Mouse (Mus musculus) liver, embryonic 13.5 days (tissue): ENCODE measurements at regions not wholly inside any gene's neighbourhood (a gene's known extent, or its start where the extent isn't known, plus 50 kb on each side); places are given as distances from the start of the nearest gene placed in this dataset.

Experiments used
- ATAC-seq: fragments of 200-750 bp; cut with Nextera tagmentation; 2 replicates; pipeline ENCODE4 v1.8.0; 2017; ENCODE audit warnings: low read depth, mild to moderate bottlenecking, moderate number of reproducible peaks, moderate library complexity
- DNase-seq: peaks from one replicate; pipeline ENCODE4 v3.0.0; 2022
- H3K27ac ChIP-seq: fragments of 300-500 bp; sonication (generic); 2 replicates; pipeline ENCODE4 v1.5.1; 2015; ENCODE audit warnings: moderate library complexity, mild to moderate bottlenecking, inconsistent platforms
- H3K27me3 ChIP-seq: fragments of 300-500 bp; sonication (generic); 2 replicates; pipeline ENCODE4 v1.6.1; 2015; ENCODE audit warnings: mild to moderate bottlenecking, inconsistent platforms
- H3K36me3 ChIP-seq: fragments of 300-500 bp; sonication (generic); 2 replicates; pipeline ENCODE4 v1.6.1; 2015; ENCODE audit warnings: mild to moderate bottlenecking, inconsistent platforms
- H3K4me1 ChIP-seq: fragments of 300-500 bp; sonication (generic); replicated peaks from 2 replicates; pipeline ENCODE4 v1.6.1; 2015; ENCODE audit warnings: inconsistent platforms
- H3K4me2 ChIP-seq: fragments of 300-500 bp; sonication (generic); 2 replicates; pipeline ENCODE4 v1.6.1; 2015; ENCODE audit warnings: inconsistent platforms, mild to moderate bottlenecking, moderate library complexity
- H3K4me3 ChIP-seq: fragments of 300-500 bp; sonication (generic); replicated peaks from 2 replicates; pipeline ENCODE4 v1.5.1; 2015; ENCODE audit warnings: mild to moderate bottlenecking, inconsistent platforms
- H3K9ac ChIP-seq: fragments of 300-500 bp; sonication (generic); 2 replicates; pipeline ENCODE4 v1.6.1; 2015; ENCODE audit warnings: mild to moderate bottlenecking, inconsistent platforms
- H3K9me3 ChIP-seq: fragments of 300-500 bp; sonication (generic); replicated peaks from 2 replicates; pipeline ENCODE4 v1.6.1; 2016; ENCODE audit warnings: inconsistent platforms
- WGBS: fragments of 180-500 bp; shearing (Covaris S2); methylation state at CpG from one replicate; pipeline ENCODE4 v1.1.7; 2015; ENCODE audit not compliant: insufficient replicate concordance; 5-methylcytosine and 5-hydroxymethylcytosine counted together

- no peaks in the 10 kb centered on the region for H3K9me3 ChIP-seq
- H3K4me3 ChIP-seq = no peak overlapping the region
- ATAC-seq (no peak), DNase-seq (no peak)
- 75% methylated on average over 9 of the region's 9 CpGs for WGBS
- H3K4me2 ChIP-seq = no peak overlapping the region
- H3K27ac ChIP-seq = no peak overlapping the region
- H3K4me1 ChIP-seq = no peaks in the 10 kb centered on the region
- no peaks in the 10 kb centered on the region for H3K36me3 ChIP-seq
- H3K9ac ChIP-seq = no peak overlapping the region
- no peaks in the 10 kb centered on the region for H3K27me3 ChIP-seq
Observed at GRCm38 (mm10) chr11:113074328-113074727, 292.3 kb downstream of the Sox9 start.

DNA sequence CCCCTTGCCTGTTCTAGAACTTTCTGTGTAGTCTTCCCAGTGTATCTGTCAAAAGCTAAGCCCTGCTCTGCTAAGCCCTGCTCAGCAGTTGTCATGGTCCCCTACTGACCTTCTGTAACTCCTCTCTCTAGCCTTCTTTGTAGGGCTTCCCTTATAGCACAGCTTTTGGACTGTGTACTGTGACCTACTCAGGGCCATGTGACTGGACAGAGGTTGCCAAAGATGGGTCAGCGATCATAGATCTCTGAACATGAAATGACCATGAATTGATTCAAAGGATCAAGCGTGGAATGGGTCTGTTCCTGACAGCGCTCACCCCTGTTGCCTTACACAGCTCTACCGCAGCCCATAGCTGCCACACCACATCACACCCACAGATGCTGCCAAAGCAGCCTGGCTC is 294.3 kb downstream of the Sox9 start:
- H3K4me3 ChIP-seq = no peak overlapping the region
- no peak for ATAC-seq
- 73% methylated on average over 4 of the region's 4 CpGs for WGBS
- no peak overlapping the region for H3K4me2 ChIP-seq
- H3K9me3 ChIP-seq = no peaks in the 10 kb centered on the region
- H3K36me3 ChIP-seq = no peaks in the 10 kb centered on the region
- DNase-seq = no peak
- H3K27me3 ChIP-seq = no peaks in the 10 kb centered on the region
- no peak overlapping the region for H3K9ac ChIP-seq
- no peaks in the 10 kb centered on the region for H3K4me1 ChIP-seq
- no peak overlapping the region for H3K27ac ChIP-seq

- Histone ChIP-seq H3K27ac (no peak overlapping the region), H3K4me2 (no peak overlapping the region), H3K9ac (no peak overlapping the region), H3K4me1 (no peaks in the 10 kb centered on the region), H3K4me3 (no peak overlapping the region), H3K27me3 (no peaks in the 10 kb centered on the region), H3K36me3 (no peaks in the 10 kb centered on the region), H3K9me3 (no peaks in the 10 kb centered on the region)
- ATAC-seq (no peak), DNase-seq (no peak)
- 67% methylated on average over 2 of the region's 2 CpGs for WGBS
Observed at GRCm38 (mm10) chr11:113080311-113080710, 298.3 kb downstream of the Sox9 start.

GRCm38 (mm10) chr11:113084442-113084841 is 302.4 kb downstream of the Sox9 start:
- Histone ChIP-seq H3K9ac (no peak overlapping the region), H3K4me1 (0 out of 2 replicates have a peak, but pooled peaks cover 4% of the 10 kb centered on the region), H3K9me3 (no peaks in the 10 kb centered on the region), H3K4me3 (no peak overlapping the region), H3K27ac (no peak overlapping the region), H3K36me3 (no peaks in the 10 kb centered on the region), H3K27me3 (no peaks in the 10 kb centered on the region), H3K4me2 (no peak overlapping the region)
- 72% methylated on average over 6 of the region's 6 CpGs for WGBS
- DNase-seq = no peak
- no peak for ATAC-seq

GRCm38 (mm10) chr11:113085556-113085955 is 303.5 kb downstream of the Sox9 start:
- ATAC-seq = no peak
- 81% methylated on average over 9 of the region's 9 CpGs for WGBS

DNA sequence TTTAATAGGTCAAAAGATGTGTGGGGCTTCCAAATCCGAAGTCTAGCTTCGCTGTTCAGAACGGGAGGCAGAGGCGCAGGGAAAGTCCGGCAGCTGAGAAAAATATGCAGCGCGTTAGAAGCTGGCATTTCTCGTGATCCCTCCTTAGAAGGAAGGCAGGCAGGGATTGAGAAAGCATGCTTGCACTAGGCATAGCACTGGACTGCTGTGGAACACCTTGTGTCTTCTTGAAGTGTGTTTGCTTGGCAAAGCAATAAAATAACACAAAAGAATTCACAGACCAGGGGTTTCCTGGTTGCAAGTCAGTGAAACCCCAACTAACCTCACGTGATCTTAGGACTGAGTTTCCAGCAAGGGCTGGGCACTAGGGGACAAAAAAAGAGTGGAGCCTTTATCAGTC is 305.1 kb downstream of the Sox9 start:
- no peak overlapping the region for H3K27ac ChIP-seq
- no peak for DNase-seq
- H3K4me3 ChIP-seq = no peak overlapping the region
- no peak overlapping the region for H3K9ac ChIP-seq
- ATAC-seq = no peak
- H3K4me1 ChIP-seq = 0 out of 2 replicates have a peak, but pooled peaks cover 4% of the 10 kb centered on the region
- H3K4me2 ChIP-seq = no peak overlapping the region
- H3K9me3 ChIP-seq = no peaks in the 10 kb centered on the region
- H3K27me3 ChIP-seq = no peaks in the 10 kb centered on the region
- WGBS = 62% methylated on average over 9 of the region's 9 CpGs
- H3K36me3 ChIP-seq = no peaks in the 10 kb centered on the region

More at GRCm38 (mm10) chr11:113085556-113085955, 303.5 kb downstream of the Sox9 start:
- 0 out of 2 replicates have a peak, but pooled peaks cover 4% of the 10 kb centered on the region for H3K4me1 ChIP-seq
- no peaks in the 10 kb centered on the region for H3K36me3 ChIP-seq
- no peak overlapping the region for H3K4me3 ChIP-seq
- H3K4me2 ChIP-seq = no peak overlapping the region
- DNase-seq = no peak
- H3K27ac ChIP-seq = no peak overlapping the region
- H3K27me3 ChIP-seq = no peaks in the 10 kb centered on the region
- H3K9ac ChIP-seq = no peak overlapping the region
- no peaks in the 10 kb centered on the region for H3K9me3 ChIP-seq

DNA sequence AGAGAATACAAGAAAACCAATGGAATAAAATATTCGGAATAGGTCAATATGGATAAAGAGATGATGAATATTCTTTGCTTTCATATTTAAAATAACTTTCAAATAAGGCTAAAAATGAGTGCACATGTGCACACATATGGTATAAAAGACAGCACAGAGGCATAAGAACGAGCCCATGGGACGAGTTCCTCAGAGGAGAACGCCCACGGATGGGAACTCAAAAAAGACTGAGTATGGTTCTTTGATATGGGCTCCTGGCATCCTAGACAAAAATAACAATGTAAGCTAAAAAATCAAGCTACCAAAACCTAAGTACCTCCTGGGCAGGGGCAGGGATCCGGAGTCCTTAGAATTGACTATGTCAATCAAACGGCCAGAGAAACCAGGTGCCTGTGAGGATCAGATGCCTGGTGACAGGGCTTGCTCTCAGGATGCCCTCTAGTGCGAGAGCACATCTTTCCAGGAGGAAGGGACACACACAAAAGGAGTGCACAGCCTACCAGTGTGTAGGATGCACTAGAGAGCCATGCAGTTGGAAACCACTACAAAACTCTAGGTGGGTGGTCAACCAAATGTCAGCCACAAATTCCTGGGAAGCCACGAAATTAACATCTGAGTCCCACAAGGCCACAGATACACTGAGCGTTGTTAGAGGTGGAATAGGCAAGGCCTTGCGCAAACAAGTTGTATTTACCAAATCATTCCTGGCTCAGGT is 307.8 kb downstream of the Sox9 start:
- 65% methylated on average over 11 of the region's 11 CpGs for WGBS
- Histone ChIP-seq H3K9ac (no peak overlapping the region), H3K27ac (no peak overlapping the region), H3K4me3 (no peak overlapping the region), H3K9me3 (no peaks in the 10 kb centered on the region), H3K36me3 (no peaks in the 10 kb centered on the region), H3K27me3 (no peaks in the 10 kb centered on the region), H3K4me2 (no peak overlapping the region), H3K4me1 (0 out of 2 replicates have a peak, but pooled peaks cover 4% of the 10 kb centered on the region)
- ATAC-seq (no peak), DNase-seq (no peak)

GRCm38 (mm10) chr11:113091901-113092568 is 310.0 kb downstream of the Sox9 start:
- Histone ChIP-seq H3K27me3 (no peaks in the 10 kb centered on the region), H3K9me3 (no peaks in the 10 kb centered on the region), H3K4me2 (no peak overlapping the region), H3K9ac (no peak overlapping the region), H3K4me3 (no peak overlapping the region), H3K36me3 (no peaks in the 10 kb centered on the region), H3K27ac (no peak overlapping the region), H3K4me1 (no peaks in the 10 kb centered on the region)
- 59% methylated on average over 8 of the region's 8 CpGs for WGBS
- ATAC-seq = no peak
- no peak for DNase-seq

- ATAC-seq (no peak), DNase-seq (no peak)
- Histone ChIP-seq H3K9ac (no peak overlapping the region), H3K9me3 (no peaks in the 10 kb centered on the region), H3K4me2 (no peak overlapping the region), H3K27ac (no peak overlapping the region), H3K27me3 (no peaks in the 10 kb centered on the region), H3K4me3 (no peak overlapping the region), H3K4me1 (no peaks in the 10 kb centered on the region), H3K36me3 (no peaks in the 10 kb centered on the region)
- WGBS = 83% methylated on average over 13 of the region's 13 CpGs
Observed at GRCm38 (mm10) chr11:113093895-113094445, 311.9 kb downstream of the Sox9 start.

- Histone ChIP-seq H3K4me2 (no peak overlapping the region), H3K36me3 (no peaks in the 10 kb centered on the region), H3K27me3 (no peaks in the 10 kb centered on the region), H3K4me3 (no peak overlapping the region), H3K4me1 (no peaks in the 10 kb centered on the region), H3K9ac (no peak overlapping the region), H3K27ac (no peak overlapping the region), H3K9me3 (no peaks in the 10 kb centered on the region)
- 55% methylated on average over 8 of the region's 8 CpGs for WGBS
- ATAC-seq (no peak), DNase-seq (no peak)
Observed at GRCm38 (mm10) chr11:113095625-113096024, 313.6 kb downstream of the Sox9 start.

DNA sequence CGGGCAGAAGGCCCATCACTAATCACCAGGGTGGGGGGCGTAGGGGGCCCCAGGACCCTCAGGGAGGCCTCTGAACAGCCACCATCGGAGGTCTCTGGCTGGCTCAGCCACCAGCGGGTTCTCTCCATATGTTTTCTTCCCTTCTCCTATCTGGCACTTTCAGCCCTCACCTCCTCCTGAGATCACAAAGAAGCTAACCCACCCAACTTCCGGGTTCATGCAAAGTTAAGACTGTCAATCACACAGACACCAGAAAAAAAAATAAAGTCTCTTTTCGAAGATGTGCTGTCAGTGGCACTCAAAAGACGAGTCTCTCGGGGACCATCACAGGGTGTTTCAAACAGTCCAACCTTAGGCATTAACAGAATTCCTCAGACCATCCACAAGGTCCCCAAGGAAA is 314.2 kb downstream of the Sox9 start:
- no peaks in the 10 kb centered on the region for H3K27me3 ChIP-seq
- no peak for ATAC-seq
- 43% methylated on average over 8 of the region's 8 CpGs for WGBS
- H3K4me3 ChIP-seq = no peak overlapping the region
- H3K4me2 ChIP-seq = no peak overlapping the region
- no peaks in the 10 kb centered on the region for H3K36me3 ChIP-seq
- no peak overlapping the region for H3K27ac ChIP-seq
- no peak for DNase-seq
- H3K9me3 ChIP-seq = no peaks in the 10 kb centered on the region
- H3K4me1 ChIP-seq = peaks cover 2% of the 10 kb centered on the region
- H3K9ac ChIP-seq = no peak overlapping the region
